Mouse (Mus musculus): ENCODE data around the gene Zfp574.

- no peak for TF ChIP-seq CTCF (IDR thresholded peaks at IDR 0.05; ENCODE audit: borderline replicate concordance, control insufficient read depth, extremely low read depth, insufficient read depth, low read length, poor library complexity)
- TF ChIP-seq POLR2A (IDR thresholded peaks at IDR 0.05; ENCODE audit: control insufficient read depth, extremely low read depth, insufficient read depth, low read length, poor library complexity) = no peak
These were observed 40.0 kb downstream of the Zfp574 start for GRCm38 (mm10) chr7:25112178-25112955.

Data from thymus, adult 2 months (tissue).